Mouse (Mus musculus): Measurements from ENCODE around the gene Saa1.

Saa1 gene

GRCm38 (mm10) chr7:46718591-46719270 is 24.0 kb downstream of the Saa1 start:
- in situ Hi-C loops (cut with MboI, MseI), result no loop called here

- in situ Hi-C loops (cut with MboI, MseI), result no loop called here
Observed at GRCm38 (mm10) chr7:46716897-46717296, 25.9 kb downstream of the Saa1 start.

GRCm38 (mm10) chr7:46715600-46715999 is 27.2 kb downstream of the Saa1 start, which contains the start of gene Saa3:
TSS of gene Saa3 (minus strand) at chr7:46715700.
- in situ Hi-C loops (cut with MboI, MseI), result no loop called here

GRCm38 (mm10) chr7:46714518-46714917 is 28.3 kb downstream of the Saa1 start:
- in situ Hi-C loops (cut with MboI, MseI), result no loop called here

DNA sequence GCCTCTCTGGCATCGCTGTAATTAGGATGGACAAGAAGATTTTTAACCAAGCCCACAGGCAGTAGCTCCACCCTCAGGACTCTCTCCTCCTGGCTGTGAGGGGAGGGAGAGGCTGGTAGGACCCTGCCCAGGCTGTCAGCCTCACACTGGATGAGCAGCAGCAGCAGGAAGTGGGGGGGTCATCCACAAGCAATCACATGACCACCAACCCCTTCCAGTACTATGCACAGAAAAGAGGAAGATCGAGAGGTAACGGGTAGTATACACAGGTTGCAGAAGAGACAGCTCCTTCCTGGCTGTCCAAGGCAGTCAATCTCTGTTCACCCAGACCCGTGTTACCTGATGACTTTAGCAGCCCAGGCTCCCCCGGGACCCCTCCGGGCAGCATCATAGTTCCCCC is 30.5 kb downstream of the Saa1 start:
- in situ Hi-C loops (cut with MboI, MseI), result no loop called here

DNA sequence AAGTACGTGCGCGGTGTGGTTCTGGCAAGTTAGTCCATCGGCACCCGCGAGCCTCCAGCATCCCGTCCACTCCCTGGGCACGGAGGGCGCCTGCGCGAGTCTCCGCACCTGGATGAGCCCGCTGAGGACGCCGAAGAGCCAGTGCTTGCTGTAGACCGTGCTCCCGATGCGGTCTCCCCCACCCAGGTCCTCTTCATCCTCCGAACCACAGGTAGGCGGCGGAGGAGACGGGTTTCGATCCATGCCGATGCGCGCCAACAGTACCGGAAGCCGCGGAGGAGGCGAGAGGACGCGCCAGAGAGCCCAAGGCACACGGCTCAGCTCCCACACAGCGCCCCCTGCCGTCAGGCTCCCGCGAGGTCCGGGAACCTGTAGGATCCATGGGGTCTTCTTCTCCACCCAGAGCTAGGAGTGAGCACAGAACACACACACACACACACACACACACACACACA is 32.4 kb downstream of the Saa1 start, which contains the start of gene Saal1:
Saal1 (minus strand) TSS at position 291 of the 455 bp plus-strand sequence.
- in situ Hi-C loops (cut with MboI, MseI), result no loop called here

DNA sequence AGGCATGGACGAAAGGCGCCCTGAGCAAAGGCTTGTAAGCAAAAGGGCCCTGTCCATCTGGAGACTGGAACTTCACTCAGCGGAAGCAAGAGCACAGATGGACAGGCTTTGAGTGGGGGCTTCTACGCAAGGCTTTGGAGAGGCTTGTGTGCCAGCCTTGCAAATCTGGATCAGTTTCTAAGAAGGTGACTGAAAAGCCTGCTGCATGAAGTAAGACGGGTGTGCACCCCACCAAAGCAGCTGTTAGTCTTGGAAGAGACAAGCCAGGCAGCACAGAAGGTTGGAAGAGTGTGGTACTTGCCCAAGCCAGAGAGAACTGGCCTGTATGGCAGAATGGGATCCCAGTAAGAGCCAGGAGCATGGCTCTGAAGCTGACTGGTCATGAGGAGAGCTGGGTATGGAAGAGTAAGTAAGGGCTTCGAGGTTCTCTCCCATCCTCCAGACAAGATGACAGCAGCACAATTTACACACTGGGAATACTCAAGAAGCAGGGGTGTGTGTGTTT is 42.2 kb downstream of the Saa1 start:
- in situ Hi-C loops (cut with MboI, MseI), result no loop called here

DNA sequence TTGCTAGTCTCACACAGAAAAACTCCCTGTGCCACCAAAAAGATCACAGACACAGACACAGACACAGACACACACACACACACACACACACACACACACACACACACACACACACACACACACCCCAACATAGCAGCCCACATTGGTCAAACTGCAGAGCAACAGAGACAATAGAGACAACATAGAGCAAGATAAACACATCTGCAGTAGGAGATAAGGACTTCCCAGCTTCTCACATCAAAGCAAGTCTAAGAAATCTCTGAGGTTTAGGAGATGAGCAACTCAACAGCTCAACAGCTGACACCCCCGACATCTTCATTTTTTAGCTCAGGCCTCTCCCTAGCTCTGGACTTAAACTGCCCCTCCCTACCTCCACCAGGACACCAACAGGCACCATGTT is 46.0 kb downstream of the Saa1 start:
- in situ Hi-C loops (cut with MboI, MseI), result no loop called here

All from T-helper 1 cell (primary cell).